Mouse (Mus musculus) erythroid progenitor cell, adult 5-6 weeks (primary cell): Measurements from ENCODE around the gene P4hb. TPM values are rescaled to one million over a fixed set of nuclear protein-coding genes. Genes with fewer than 3 reads are reported as not detected.
A peak's percentile ranks its signal among the peaks of the same experiment; 100 is the strongest.
"Not testable (repeated sequence)": the region's sequence is repeated elsewhere in the genome, so short reads cannot be mapped to it uniquely, and the experiment has no call there.

Experiments used
- ATAC-seq: replicated peaks from 2 replicates; pipeline ENCODE4 v1.8.0; 2016; ENCODE audit warnings: moderate number of reproducible peaks, mild to moderate bottlenecking, moderate TSS enrichment, inconsistent platforms; ENCODE audit not compliant: poor library complexity, low FRiP score, severe bottlenecking
- total RNA-seq, 2 experiments: library from RNA; stranded (forward) in 1 of 2; stranded (reverse) in 1 of 2; fragments of 150-400 nt in 1 of 2; fragments of 186-747, 209-891 nt in 1 of 2; gene quantifications; 2 replicates each; pipeline versions ENCODE4 v1.2.3 to v1.2.4; 2015 to 2017; ENCODE audit warnings: low replicate concordance in 2 of 2

Gene P4hb
- total RNA-seq, 2 experiments from 2014 or later: 104 to 112 TPM

DNA sequence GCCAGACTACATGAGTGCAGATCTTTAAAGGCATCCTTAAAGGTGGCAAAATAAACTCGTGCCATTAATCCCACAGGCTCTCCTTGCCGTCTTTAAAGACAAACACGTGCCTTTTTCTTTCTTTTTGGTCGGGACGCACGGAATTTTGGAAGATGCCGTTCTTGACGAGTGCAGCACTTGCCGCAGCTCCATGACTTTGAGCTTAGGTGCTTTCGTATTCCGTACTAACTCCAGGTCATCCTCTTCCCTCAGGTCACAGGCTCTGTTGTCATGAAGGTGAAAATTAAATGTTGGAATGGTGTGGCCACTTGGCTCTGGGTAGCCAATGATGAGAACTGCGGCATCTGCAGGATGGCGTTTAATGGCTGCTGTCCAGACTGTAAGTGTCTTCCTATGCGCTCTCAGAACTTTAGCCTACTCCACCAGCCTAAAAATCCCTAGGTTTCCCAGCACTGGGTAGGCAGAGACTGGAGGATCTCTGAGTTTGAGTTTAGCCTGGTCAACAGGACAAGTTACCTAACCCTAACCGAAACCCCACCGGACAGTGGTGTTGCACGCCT is 26.0 kb upstream of the P4hb start:
- ATAC-seq: peak; percentile 5; the same call in 1 of the 2 replicates

DNA sequence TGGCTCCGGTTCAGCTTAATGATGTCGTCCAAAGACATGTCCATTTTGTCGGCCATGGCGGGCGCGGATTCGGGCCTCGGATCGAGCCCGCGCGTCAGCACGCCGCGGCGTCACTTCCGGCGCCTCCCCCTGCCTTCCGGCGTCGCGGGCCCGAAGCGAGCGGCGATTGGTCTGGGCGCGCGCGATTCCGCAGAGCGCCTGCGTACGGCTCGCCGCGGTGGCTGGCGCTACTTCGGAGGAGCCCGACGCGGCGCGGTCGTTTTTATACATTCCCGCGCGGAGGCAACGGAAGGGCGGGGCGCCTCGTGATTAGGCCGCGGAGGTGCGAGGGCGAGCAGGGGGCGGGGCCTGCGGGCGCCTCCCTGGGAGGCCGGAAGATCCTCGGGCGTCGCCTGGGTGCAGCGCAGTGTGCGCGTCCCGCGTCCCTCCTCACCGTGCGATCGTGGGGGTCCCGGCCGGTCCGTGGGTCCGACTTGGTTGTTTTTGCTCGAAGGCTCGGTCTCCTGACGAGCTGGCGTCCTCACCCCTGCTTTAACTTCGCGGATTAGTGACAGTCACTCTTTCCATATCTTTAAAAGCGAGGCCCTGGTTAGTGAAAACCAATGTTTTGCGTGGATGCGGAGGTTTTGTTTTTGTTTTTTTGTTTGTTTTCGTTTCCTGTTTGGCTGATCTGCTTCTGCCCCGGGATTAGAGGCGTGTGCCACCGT is 25.4 kb upstream of the P4hb start, which contains the start of the genes Alyref and Anapc11:
Gene Alyref (minus strand): TSS at position 83 of the 707 bp plus-strand sequence.
Gene Anapc11 (plus strand): TSS at position 139 of the 707 bp plus-strand sequence.
- ATAC-seq: peak; percentile 94

- ATAC-seq: 0 out of 2 replicates have a peak, but pooled peaks have one; percentile 12
Observed at GRCm38 (mm10) chr11:120597240-120598235, 24.5 kb upstream of the P4hb start.

DNA sequence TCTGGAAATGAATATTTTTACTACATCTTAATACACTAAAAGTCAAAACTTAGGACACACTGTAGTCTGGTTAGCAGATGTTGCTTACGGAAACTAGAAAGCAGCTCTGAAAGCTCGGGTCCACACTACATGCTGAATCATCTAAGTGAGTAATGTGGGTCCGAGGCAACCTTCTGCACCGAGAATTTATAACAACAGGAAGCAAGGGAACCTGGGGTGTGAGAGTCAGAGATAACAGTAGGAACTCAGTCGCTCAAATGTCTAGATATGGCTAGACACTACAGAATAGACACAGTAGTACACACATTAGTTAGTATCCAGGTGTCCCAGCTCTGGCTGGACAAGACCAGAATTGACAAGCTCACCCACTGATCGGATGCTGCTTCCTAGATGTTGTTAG is 15.5 kb upstream of the P4hb start:
- no peak for ATAC-seq

DNA sequence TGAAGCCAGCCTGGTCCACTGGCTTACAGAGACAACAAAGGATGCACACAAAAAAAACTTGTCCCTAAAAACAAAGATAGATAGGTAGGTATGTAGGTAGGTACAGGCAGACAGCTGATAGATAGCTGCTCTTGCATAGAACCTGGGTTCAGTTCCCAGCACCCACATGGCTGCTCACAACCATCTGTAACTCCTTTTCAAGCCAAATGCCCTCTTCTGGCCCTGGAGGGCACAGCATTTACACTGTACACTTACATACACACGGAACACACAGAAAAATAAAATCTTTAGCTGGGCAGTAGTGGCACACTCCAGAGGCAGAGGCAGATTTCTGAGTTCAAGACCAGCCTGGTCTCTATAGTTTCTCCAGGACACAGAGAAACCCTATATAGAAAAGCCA is 10.9 kb upstream of the P4hb start:
- no peak for ATAC-seq

DNA sequence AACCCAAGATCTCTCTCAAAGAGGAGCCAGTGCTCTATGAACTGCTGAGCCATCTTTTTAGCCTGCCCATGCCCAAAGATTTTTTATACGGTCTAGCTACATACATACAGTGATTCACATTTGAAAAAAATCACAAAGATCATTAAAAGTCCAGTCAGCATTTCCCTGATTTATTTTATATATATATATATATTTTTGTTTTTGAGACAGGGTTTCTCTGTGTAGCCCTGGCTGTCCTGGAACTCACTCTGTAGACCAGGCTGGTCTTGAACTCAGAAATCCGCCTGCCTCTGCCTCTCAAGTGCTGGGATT is 9.9 kb upstream of the P4hb start:
- ATAC-seq: not testable (repeated sequence)

GRCm38 (mm10) chr11:120582268-120582981 is 9.4 kb upstream of the P4hb start:
- 0 out of 2 replicates have a peak, but pooled peaks have one; percentile 16 for ATAC-seq

DNA sequence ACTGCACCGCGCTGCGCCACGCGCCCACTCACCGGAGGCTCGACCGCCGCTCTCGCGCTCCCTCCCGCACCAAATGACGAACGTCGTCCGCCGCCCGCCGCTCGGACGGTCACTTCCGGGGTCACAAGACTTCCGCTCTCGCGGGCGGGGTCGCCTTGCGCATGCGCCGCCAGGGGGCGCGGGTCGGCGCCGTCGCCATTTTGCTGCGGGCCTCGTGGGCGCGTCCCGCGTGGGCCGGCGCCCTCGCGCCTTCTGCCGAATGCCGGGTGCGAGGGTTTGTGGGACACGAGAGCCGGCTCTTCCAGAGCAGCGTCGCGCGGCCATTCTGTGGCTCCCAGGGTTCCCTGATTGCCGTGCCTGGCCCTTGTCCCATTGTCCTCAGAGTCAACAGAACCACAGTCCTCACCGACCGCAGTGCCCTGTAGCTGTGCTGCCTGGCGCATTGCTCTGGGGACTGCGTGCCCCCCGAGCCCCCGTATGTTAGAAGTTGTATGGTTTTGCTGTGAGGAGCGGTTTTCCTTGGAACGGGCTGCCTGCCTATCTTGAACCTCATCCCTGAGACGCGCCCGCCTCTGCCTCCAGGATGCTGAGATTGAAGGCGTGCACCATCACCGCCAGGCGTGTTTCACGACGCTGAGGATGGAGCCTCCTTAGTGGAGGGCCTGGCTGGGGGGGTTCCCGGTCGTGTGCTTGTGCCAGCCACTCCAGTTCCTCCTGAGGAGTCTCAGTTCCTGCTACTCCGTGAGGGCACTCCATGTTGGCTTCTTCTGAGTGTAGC is 8.6 kb upstream of the P4hb start, which contains the start of gene Arhgdia:
Gene Arhgdia (minus strand): TSS at position 135 of the 778 bp plus-strand sequence.
- peak; percentile 58 for ATAC-seq

DNA sequence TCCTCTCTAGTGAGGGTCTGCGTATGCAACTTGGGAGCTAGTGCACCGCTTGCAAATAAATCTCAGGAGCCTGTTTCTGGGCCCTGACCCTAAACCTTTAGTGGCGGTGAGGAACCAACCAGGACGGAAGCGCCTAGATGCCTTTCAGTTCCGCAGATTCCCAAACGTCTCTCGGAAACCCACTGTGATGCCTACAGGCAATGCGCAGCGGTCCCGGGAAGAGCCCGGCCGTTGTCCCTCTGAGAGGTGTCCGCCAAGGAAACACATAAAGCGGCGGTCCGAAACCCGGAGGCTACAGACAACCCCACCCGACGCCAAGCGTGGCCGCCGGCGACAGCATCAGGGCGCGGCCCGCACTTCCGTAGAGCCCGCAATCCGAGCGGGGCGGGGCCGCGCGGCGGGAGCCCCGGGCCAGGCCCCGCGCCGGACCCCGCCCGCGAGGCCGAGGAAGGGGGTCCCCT is 7.8 kb upstream of the P4hb start:
- peak; percentile 67 for ATAC-seq

GRCm38 (mm10) chr11:120580190-120580589 is 7.1 kb upstream of the P4hb start:
- ATAC-seq: 0 out of 2 replicates have a peak, but pooled peaks have one; percentile 15

GRCm38 (mm10) chr11:120579316-120580107 is 6.5 kb upstream of the P4hb start:
- ATAC-seq: peak; percentile 44; the same call in 1 of the 2 replicates

GRCm38 (mm10) chr11:120578694-120579243 is 5.7 kb upstream of the P4hb start:
- no peak for ATAC-seq

- no peak for ATAC-seq
Observed at GRCm38 (mm10) chr11:120578024-120578693, 5.1 kb upstream of the P4hb start.

- no peak for ATAC-seq
Observed at GRCm38 (mm10) chr11:120577211-120578023, 4.4 kb upstream of the P4hb start.

DNA sequence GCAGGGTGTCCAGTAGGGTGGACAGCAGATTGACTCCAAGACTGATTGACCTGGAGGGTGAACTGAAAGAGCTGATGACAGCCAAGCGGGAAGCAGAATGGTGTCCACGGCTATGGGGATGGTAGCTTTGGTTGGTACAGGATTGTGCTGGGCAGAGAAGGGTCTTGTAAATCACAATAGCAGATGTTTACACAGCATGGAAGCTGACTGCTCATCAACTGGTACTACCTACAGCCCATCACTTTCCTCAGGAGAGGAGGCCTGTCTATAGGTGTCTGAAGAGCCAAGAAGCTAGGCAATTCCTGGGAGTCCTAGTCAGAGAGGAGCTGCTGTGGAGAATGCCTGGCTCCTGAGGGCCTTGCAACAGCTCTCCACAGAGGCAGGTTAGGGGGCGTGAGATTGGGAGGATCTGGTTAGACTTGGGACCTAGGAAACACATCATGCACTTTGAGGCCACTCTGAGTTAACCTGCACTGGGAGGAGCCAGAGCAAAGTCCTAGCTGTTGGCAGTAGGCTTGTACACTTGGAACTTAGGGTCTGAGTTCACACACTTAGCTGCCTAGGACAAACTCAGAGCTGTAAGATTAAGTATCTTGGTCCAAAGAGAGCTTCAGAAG is 3.4 kb upstream of the P4hb start:
- no peak for ATAC-seq

DNA sequence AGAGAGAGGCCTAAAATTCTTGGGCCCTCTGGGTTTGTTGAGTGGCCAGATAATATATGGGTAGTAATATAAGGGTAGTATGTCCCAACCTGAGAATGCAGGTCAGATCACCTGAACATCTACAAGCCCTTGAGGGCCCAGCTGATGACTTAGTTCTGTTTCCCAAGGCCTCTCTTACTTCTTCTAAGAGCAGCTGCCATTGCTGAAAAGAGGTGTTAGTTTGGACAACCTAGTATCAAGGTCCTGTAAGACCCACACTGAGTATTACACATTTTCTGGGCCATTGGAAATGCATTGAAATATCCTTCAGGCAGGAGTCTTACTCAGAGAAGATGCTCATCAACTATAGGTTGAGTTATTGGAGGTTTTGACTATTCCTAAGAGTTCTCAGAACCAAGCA is 2.9 kb upstream of the P4hb start:
- no peak for ATAC-seq
